Mouse (Mus musculus) spleen, adult 18-20 months (tissue): ENCODE measurements at regions not wholly inside any gene's neighbourhood (a gene's known extent, or its start where the extent isn't known, plus 50 kb on each side); places are given as distances from the start of the nearest gene placed in this dataset.

Experiments
- DNase-seq, 2 experiments: peaks; one replicate each; pipeline ENCODE4 v3.0.0; 2022; ENCODE audit warnings: mixed read lengths in 2 of 2

DNA sequence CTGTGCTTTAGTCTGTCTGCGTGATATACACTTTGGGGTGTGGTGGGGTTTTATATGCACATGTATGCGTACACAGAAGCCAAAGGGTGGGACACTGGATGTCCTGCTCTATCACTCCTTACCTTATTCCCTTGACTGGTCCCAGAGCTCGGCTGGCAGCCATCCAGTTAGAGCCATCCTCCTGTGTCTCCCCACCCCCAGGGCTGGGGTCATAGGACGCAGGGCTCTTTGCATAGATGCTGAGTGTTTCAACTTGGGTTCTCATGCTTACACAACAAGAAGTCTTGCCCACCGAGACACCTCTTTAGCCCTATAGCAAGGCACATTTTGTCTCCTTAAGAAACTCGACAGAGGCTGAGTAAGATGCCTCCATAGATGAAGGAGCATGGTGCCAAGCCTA lies 357.2 kb downstream of the Prdm2 start:
- no peak for DNase-seq

DNA sequence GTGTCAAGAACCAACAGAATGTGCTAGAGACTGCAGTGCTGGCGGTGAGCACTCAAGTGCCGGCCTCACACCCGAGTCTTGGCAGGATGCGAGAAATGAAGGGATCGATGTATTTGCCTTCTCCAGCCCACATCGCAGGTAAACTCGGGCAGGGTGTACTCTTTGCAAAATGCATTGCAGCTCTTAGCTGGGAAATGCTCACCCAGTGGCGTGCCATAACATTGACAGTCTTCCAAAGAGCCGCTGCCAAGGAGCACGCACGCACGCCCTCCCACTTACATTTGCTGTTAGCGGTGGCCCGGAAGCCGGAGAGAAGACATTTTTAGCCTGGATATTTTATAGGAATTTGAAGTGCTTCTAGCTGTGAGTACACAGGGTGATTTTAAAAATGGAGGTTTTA lies 358.9 kb downstream of the Prdm2 start:
- DNase-seq, result no peak

DNA sequence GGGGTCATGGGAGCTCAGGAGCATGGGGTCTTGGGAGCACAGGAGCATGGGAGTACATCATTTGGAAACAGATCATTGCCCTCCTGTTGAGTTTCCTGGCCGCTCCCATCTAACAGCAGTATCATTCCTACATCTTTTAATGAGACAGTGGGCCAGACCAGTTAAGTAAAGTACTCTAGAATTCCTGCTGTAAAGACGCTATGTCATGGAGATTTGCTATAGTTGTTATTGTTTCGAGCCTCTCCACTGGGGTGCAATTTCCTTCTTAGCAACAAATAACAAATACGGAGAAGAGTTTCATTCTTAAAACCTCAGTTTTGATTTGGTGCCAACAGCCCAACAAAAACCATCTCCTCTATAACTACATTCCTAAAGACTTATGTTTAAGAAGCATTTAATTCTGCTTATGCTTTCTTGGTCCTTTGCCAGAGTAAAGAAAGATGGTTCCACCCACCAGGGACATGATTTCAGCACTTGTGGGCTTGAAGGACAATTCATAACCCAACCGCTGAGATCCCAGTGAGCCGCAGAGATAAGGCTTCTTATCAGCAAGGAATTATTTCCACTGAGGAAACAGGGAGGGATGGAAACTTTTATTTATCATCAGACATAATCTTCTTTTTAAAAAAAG lies 367.6 kb downstream of the Prdm2 start:
- no peak for DNase-seq

DNA sequence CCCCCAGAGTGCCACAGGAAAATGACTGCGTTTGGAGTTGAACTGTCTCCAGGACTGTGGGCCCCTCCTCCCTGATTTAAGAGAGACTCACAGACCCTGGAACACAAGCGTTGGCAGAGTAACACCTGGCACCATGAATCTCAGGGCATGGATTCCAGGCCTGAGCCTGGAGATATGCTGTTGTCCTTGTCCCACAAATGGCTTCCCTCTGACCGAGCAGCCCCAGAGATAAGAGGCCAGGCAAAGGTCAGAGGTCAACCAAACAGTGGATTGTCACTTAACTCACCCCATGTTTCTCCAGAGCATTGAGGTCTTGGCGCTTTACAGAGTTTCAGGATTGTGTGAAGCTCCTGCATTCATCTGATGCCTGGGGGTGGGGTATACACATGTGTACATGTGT lies 373.3 kb downstream of the Prdm2 start:
- DNase-seq, result no peak

DNA sequence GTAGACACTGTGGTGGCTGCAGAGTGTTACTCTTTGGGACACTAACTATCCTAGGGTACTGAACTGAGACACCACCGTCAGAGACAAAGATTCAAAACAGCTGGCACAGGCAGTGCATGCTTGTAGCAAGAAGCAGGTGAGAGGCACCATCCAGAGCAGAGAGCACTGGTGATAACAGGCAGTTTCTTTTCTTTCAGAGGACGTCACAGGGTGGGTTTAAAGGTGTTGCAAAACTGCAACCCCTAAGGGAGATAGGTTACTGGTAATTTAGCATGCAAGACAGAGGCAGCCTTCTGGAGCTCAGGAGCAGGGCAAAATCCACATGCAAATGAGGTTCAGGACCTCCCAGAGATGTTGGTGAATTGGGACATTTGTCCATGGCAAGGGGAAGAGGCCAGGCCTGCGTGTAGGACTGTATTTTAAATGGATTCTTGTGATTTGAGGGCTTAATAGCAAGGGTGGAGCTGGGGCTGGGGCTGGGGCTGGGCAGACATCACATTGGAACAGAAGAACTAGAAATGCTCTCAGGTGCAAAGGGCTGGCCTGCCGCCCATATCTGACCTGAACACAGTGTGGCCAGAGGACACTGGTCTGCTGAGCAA lies 374.3 kb downstream of the Prdm2 start:
- DNase-seq, result no peak

DNA sequence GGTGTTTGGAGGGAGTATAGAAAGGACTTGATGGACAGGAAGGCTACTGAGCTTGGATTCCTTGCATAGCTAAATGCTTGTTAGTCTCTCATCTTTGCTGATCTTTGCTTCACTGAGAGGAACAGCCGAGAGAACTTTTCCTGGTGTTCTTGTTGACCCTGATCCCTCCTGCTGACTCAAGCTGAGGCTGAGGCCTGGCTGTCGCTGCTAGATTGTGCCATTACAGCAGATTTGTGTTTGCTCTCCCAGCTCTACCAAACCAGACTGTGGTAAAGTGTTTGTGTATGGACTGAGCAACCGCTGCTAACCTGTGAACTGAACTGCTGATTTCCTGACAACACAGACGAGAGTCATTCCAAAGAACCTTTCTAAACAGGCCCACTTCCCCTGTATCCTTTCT lies 375.2 kb downstream of the Prdm2 start:
- no peak for DNase-seq

DNA sequence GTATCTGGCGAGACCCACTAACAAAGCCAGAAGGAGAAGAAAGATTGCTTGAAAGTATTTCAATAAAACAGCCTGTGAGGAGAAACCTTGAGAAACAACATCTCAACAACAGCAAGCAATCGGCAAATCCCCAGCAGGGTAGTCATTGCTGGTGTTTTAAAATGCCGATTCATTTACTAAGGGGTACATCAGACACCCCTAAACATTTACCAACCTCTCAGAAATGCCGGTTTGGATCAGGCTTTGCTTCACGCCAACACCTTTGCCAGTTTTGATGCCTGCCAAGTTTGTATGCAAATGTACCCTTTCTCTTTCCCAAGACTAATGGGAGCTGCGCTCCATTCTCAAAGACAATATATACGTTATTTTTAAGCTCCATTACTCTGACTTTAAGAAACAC lies 383.1 kb downstream of the Prdm2 start:
- DNase-seq, result no peak

DNA sequence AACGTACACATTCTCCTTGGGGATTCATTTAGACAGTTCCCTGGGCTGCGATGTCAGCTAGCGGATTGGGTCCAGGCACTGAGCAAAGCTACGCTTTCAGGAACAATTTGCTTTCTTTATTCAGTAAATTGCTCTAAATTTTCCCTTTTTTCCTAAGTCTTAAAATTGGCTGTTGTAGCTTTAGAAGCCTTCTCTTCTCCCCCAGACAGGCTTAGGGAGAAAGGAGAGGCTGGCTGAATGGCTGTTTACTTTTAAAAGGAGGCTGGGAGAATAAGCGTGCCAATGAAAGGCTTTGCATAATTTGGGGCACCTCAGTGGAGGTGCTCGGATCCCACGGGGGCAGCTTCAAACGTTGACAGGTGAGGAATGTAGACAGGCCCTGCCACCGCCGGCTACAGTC lies 383.8 kb downstream of the Prdm2 start:
- DNase-seq, result no peak

DNA sequence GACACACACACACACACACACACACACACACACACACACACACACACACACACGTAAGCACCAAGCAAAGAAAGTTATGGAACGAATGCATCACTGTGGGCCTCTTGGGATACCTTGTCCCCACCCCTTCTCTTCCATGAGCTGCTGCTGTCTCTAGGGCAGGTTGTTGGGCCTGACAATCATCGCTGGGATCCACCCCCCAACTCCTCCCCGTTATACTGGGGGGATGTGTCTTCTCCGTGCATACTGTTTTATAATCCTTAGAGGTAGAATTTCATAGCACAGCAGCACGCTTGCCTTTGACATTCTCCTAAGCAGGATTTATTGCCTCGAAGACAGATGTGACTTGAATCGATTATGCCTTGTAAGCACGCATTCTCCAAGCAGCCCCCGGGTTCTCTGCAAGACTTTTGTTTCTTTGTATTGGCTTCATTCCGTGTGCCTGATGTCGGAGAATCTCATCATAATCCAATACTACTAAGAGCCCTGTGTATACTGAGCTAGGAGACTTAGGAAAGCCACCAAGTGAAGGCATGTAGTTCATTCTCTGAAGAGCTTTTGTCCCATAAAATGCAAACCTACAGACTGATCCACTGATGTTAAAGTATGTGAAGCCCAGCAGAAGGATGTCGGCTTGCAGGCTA lies 386.4 kb downstream of the Prdm2 start:
- DNase-seq, result no peak

DNA sequence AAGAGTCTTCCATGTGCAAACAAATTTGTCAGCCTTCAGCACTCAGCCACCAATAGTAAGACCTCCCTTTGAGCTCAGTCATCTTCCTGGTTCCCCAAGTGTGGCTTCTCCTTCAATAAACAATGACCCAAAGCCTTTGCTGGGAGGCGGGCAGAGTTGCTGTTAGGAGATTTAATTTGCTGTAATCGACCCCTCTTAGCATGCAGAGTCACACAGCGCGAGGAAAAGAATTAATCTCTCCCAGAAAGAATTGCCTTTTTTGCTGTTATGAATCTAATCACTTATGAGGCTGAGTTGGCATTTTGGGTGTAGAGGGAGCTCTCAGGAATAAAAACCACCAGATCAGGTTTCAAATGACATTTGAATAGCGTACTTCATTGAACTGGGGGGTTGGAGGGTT lies 387.0 kb downstream of the Prdm2 start:
- no peak for DNase-seq

DNA sequence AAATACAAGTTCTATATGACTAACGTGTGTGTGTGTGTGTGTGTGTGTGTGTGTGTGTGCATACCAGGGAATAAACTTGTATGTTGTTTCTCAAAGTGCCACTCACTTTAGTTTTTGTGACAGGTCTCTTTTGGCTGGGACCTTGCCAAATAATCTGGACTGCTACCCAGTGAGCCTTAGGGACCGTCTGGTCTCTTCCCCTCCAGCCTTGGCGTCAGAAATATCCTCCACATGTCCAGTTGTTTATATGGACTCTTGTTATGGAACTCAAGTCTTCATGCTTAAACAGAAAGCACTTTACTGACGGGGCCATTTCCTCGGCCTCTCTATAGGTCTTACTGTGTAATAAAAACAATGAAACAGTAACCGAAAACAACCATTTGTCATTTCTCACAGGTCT lies 394.4 kb downstream of the Prdm2 start:
- no peak for DNase-seq

DNA sequence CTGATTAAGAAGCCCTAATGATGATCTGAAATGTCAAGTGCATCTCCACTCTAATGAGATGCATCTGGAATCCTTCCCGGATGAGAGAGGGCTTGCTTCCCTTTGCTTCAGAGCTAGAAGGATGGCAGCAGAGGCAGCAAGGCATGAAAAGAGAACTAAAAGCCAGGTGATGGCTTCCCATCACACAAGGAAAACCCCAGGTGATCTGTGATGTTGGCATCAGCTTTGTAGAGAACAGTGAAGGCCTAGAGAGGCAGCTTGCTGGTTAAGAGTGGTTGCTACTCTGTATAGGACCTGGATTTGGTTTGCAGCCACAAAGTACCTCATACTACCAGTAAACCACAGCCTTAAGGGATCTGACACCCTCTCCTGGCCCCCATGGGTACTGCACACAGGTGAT lies 395.8 kb downstream of the Prdm2 start:
- DNase-seq, result no peak

DNA sequence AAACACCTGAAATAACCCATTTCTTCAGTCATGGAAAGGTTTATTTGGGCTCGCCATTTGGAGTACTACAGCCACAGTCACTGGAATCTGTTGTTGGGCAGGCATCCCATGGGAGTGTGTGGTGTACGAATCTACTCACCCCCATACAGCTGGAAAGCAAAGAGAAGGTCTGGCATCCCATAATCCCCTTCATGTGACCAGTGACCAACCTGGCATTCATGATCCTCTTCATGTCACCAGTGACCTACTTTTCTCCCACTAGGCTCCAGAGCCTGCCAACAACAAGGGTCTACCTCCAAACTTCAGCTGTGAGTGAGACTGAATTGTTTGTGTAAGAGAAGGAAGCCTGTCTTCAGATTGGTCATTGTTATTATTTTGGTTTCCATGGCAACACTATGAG lies 409.0 kb downstream of the Prdm2 start:
- DNase-seq, result no peak

DNA sequence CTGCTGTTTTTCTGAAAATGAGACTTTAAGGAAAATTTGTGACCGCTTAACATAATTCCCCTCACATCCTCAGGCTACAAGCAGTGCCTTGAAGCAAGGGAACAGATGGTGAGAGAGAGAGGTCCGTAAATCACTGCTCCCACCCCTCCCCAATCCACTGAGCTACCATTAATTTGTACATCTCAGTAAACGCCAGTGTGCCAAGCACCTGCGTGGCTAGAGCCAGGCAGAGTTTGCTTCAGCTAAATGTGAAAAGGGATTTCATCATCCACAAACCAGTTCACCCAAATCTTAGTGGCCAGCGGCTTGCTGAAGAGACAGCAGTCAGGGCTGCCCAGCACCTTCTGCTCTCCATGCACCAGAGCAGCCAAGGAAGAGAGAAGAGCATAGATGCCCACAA lies 413.5 kb downstream of the Prdm2 start:
- no peak for DNase-seq

DNA sequence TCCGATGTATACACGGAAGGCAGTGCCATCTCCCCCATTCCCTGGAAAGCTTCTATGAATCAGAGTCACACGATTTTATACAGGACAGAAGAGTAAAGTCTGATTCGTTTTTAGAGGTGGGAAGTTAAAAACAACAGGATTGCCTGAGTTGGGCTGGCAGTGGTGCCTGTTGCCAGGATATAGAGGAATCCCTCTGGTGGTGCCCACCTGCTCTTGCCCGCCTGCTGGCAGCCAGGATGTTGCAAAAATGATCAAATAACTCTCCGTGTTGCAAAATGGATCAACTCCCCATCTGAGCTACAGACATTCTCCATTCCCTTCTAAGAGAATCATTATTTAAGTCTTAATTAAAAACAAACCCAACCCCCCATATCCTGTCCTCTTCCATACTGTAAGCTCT lies 414.0 kb downstream of the Prdm2 start:
- no peak for DNase-seq

DNA sequence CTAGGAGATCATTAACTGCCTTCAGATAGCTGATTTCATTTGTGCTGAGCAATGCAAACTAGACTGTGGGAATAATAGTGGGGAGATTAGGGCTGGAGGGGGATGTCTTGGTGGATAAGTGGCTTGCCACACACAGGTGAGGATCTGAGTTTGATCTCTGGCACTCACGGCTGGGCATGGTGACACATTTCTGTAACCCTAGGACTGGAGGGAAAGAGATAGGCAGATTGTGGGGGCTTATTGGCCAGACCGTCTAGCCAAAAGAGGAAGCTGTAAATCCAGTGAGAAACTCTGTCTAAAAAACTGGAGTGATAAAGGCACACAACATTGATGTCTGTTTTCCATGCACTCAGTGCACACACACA lies 420.2 kb downstream of the Prdm2 start:
- no peak for DNase-seq

DNA sequence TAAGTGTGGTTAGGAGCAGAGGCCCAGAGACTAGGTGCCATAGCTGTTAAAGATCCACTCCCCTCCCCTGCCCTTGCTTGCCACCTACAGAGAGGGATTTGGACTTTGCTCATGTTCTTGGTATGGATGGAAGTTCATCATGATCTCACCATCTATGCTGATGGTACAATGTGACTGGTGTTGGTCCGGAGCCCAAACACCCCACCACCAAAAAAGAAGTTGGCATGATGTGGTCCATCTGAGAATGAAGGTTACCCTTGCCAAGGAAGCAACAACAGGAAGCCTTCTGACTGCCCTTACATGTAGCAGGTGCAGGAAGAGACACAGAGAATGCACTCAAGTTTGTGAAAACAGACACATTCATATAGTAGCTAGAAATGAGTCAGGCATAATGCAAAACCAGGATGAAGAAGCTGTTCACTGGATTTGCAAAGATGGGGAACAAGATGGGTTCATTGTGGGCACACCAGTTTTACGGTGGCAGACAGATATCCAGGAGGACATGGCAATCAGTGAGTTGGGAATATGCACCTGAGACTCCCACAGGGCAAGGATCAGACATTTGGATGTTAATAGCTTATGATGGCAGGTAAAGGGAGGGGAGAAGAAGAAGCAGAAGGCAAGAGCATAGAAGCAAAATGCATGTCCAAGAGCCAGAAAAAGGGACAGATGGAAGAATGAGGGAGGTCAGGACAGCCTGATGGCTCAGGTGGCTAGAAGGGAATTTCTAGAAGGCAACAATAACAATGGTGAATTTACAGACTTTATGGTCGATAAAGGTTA lies 420.8 kb downstream of the Prdm2 start:
- DNase-seq, result no peak

DNA sequence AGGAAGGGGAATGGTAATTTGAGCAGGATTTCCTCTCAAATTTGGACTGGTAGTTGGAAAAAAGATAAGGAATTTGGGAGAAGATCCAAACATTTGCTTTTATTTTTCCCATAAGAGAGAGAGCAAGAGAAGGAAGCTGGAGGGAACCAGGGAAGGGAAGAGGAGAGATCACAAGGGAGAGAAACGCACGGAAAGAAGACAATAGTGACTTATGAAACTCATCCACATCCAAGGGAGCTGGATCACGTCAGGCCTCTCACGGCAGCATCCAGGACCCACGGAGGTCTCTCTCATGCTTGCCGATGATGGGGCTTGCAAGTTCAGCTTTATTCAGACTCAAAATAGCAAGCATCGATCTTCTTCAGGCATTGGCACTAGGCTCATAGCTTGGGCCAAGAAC lies 423.7 kb downstream of the Prdm2 start:
- DNase-seq, result no peak

DNA sequence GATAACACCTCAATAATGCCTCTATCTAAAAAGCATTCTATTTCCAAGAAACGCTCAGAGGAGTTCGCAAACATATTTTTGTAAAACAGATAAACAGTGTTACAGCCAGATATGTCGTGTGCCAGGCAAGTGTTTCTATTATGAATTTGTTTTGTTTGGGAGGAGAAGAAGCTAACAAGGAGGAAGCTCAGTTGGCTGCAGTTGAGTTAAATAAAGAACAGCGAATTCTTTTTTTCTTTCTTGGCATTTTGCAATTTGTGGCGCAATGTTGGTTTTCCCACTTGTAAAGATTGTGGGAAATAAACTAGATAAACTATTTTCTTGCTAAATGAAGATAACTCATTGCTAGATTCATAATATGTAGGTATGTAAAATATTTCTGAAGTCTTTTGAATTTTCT lies 427.4 kb downstream of the Prdm2 start:
- no peak for DNase-seq

DNA sequence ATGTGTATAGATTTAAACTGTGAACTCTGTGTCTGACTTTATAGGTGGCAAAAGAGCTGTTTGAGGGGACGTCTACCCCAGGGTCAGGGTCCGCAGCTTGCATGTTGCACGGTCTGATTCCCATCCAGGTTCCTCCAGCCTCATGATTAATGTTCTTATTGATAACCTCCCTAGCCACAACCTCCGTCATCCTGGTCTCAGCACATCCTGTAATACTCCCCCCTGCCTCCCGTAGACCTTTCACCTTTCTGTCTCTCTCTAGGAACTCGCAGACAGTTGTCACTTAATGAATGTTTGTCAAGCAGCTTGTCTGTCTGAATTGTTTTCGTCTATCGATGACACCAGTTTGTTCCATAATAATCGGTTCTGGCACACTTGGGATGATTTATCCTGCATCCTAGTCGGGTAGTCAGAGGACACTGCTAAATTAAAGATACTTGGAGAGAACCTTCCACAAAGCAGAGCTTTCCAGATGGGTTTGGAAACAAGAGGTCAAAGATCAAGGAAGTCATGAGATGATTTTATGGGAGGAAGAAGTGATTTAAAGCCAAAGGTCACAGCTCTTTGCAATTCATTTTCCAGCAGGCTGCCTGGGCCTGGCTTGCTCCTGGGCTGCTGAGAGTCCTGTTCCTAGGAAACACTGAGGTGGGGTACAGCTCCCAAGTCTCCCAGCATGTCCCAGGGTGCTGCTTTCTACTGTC lies 435.9 kb downstream of the Prdm2 start:
- no peak for DNase-seq

DNA sequence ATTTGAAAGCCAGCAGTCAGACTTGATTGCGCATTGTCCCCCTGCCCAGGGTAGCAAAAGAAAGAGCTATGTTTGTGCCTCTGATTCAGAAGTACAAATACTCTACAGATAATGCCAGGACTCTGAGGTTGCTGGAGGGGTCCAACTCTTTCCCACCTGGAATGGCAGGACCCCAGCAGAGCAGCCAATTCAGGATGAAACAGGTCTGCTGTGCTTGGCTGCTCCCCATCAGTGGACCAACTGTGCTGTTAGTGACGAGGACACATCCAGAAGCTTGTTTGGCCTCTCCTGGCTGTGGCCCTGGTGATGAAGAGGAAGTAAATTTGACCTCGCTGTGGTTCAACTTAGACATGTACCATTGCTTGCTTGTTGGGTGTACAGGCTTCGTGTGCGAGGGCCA lies 437.8 kb downstream of the Prdm2 start:
- DNase-seq, result no peak

DNA sequence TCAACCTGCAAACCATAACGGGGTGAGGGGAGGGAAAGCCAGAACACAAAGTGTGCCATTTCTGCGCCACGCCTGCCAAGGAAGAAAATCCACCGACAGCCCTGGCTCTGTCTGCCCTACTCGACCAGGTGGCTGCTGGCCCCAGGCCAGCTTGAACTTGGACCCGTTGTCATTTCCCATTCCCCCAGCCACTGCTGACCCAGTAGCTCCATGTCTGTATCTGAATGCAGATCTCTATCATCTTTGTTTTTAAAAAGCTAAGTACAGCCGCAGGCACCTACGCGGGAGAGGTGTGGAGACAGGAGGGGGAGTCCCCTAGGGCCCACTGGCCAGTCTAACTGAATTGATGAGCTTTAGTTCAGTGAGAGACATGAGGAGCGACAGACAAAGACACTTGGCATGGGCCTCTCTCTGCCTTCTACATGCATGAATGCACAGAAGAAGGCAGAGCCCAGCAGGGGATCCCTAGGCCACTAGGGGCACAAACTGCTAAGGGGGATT lies 439.1 kb downstream of the Prdm2 start:
- no peak for DNase-seq

DNA sequence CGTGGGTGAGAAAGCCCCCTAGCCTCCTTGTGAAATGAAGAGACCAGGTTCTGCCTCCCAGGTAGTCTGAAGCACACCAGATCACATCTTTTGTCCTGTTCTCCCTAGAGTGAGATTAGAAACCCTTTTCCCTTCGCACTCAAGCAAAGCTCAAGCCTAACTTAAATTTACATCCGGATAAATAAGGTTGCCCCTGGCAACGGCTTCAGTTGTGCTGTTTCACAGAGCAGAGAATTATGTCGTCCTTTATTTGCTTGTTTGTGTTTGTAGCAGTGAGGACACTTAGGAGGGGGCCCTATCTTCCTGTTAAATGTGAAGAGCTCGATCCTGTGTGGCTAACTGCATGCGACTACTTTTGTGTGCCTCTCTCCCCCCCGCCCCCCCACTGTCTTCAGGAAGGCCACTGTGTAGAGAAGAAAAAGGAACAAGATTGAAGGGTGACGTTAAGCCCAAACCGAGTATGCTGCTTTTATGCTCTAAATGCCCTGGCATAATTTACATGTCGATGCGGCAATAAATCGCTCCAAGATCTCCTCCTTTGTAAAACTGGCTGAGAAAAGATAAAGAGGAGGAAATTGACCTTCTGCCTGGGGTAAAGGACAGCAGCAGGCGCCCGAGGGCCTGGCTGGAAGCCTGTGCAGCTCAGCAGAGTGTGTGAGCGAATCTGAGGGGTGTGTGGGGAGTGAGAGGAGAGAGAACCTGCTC lies 439.9 kb downstream of the Prdm2 start:
- no peak for DNase-seq
